Mouse (Mus musculus) limb, embryonic 13.5 days (tissue): ENCODE results near the gene Gna13. TPM values are rescaled to one million over a fixed set of nuclear protein-coding genes. Genes with fewer than 3 reads are reported as not detected.

Source experiments
- ATAC-seq: fragments of 200-750 bp; cut with Nextera tagmentation; 2 replicates; pipeline ENCODE4 v1.8.0; 2017; ENCODE audit warnings: low read depth, moderate number of reproducible peaks, moderate TSS enrichment; ENCODE audit not compliant: low FRiP score
- H3K27ac ChIP-seq: fragments of 300-500 bp; sonication (generic); 2 replicates; pipeline ENCODE4 v1.5.1; 2015; ENCODE audit warnings: inconsistent platforms, mild to moderate bottlenecking, moderate library complexity
- H3K27me3 ChIP-seq: fragments of 300-500 bp; sonication (generic); 2 replicates; pipeline ENCODE4 v1.6.1; 2015; ENCODE audit warnings: mild to moderate bottlenecking, inconsistent platforms
- H3K36me3 ChIP-seq: fragments of 300-500 bp; sonication (generic); 2 replicates; pipeline ENCODE4 v1.6.1; 2015; ENCODE audit warnings: inconsistent platforms, mild to moderate bottlenecking, moderate library complexity
- H3K4me1 ChIP-seq: fragments of 300-500 bp; sonication (generic); 2 replicates; pipeline ENCODE4 v1.6.1; 2015; ENCODE audit warnings: inconsistent platforms
- H3K4me2 ChIP-seq: fragments of 300-500 bp; sonication (generic); replicated peaks from 2 replicates; pipeline ENCODE4 v1.6.1; 2015; ENCODE audit warnings: inconsistent platforms, mild to moderate bottlenecking, moderate library complexity
- H3K4me3 ChIP-seq: fragments of 300-500 bp; sonication (generic); 2 replicates; pipeline ENCODE4 v1.5.1; 2015; ENCODE audit warnings: moderate library complexity, mild to moderate bottlenecking, inconsistent platforms
- H3K9ac ChIP-seq: fragments of 300-500 bp; sonication (generic); 2 replicates; pipeline ENCODE4 v1.6.1; 2015; ENCODE audit warnings: mild to moderate bottlenecking, inconsistent platforms
- H3K9me3 ChIP-seq: fragments of 300-500 bp; sonication (generic); 2 replicates; pipeline ENCODE4 v1.6.1; 2016; ENCODE audit warnings: inconsistent platforms
- WGBS: fragments of 180-500 bp; shearing (Covaris S2); methylation state at CpG from one replicate; pipeline ENCODE4 v1.1.7; 2015; 5-methylcytosine and 5-hydroxymethylcytosine counted together
- polyA plus RNA-seq: library from polyadenylated mRNA; unstranded; fragments of >200 nt; fragmentation: Nextera tagmentation; extraction: Ambion mirVana; gene quantifications from 2 replicates; pipeline ENCODE4 v1.2.1, GENCODE M21; 2015

Gene Gna13
- polyA plus RNA-seq, 1 experiment from 2014 or later: 21.6 TPM

GRCm38 (mm10) chr11:109353391-109354235 is 9.0 kb upstream of the Gna13 start:
- H3K27me3 ChIP-seq: no peaks in the 10 kb centered on the region
- H3K4me1 ChIP-seq: peaks cover 14% of the 10 kb centered on the region
- no peak for ATAC-seq
- H3K27ac ChIP-seq: no peak overlapping the region
- no peaks in the 10 kb centered on the region for H3K9me3 ChIP-seq
- no peaks in the 10 kb centered on the region for H3K36me3 ChIP-seq
- no peak overlapping the region for H3K4me2 ChIP-seq
- no peak overlapping the region for H3K9ac ChIP-seq
- H3K4me3 ChIP-seq: no peak overlapping the region
- 65% methylated on average over 12 of the region's 12 CpGs for WGBS

- no peaks in the 10 kb centered on the region for H3K27me3 ChIP-seq
- H3K4me2 ChIP-seq: no peak overlapping the region
- H3K27ac ChIP-seq: no peak overlapping the region
- no peaks in the 10 kb centered on the region for H3K36me3 ChIP-seq
- H3K9me3 ChIP-seq: no peaks in the 10 kb centered on the region
- no peak overlapping the region for H3K9ac ChIP-seq
- no peak overlapping the region for H3K4me3 ChIP-seq
- peaks cover 14% of the 10 kb centered on the region for H3K4me1 ChIP-seq
- ATAC-seq: no peak
- 84% methylated on average over 6 of the region's 6 CpGs for WGBS
These were observed 8.4 kb upstream of the Gna13 start for GRCm38 (mm10) chr11:109354236-109354613.

DNA sequence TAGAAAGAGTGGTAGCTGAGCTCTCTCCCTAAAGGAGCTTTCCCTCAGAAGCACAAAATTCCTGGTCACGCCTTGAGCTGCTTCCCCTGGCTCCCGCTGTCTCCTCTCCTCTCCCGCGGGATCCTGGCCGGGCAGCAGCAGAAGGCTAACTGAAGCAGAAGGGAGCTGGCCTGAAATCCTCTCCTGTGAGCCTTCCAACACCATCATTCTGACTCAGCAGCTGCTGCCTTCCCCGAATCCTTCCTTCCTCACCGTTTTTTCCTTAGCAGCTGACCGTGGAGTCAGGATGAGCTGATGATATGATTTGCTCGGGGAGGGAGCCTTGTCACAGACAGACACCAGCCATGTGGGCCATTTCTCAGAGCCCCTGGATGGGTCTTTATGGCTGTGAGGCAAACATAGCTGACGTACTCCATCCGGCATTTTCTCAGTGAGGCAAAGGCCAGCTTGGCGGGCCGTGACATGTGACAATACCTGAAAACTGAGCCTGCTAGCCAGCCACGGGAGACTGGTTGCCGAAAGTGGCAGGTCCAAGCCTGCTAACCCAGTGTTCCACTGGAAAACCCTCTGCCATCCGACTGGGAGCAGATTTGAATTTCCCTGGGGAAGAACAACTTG is 6.8 kb upstream of the Gna13 start:
- H3K9ac ChIP-seq: 0 out of 2 replicates have a peak overlapping the region, but pooled peaks have one; percentile 19
- H3K36me3 ChIP-seq: no peaks in the 10 kb centered on the region
- H3K27me3 ChIP-seq: no peaks in the 10 kb centered on the region
- no peak for ATAC-seq
- no peak overlapping the region for H3K4me3 ChIP-seq
- H3K4me2 ChIP-seq: no peak overlapping the region
- H3K9me3 ChIP-seq: no peaks in the 10 kb centered on the region
- WGBS: 65% methylated on average over 16 of the region's 16 CpGs
- peaks cover 14% of the 10 kb centered on the region for H3K4me1 ChIP-seq
- no peak overlapping the region for H3K27ac ChIP-seq

DNA sequence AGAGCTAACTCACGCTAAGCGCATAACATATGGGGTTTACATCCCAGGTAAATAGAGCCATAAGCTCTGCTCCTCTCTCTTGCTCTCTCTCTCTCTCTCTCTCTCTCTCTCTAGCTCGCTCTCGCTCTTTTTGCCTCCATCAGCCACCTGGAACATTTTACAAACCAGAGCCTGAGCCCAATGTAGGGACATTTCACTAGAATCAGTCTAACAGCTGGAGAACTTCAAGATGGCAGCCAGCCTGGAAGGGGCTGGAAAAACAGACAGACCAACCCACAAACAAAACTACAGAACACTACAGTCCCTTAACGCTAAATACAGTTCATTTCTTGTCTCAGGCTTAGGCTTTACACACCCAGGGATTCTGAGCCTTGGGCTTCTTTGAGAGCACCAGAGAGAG is 5.5 kb upstream of the Gna13 start:
- no peak overlapping the region for H3K4me3 ChIP-seq
- H3K27ac ChIP-seq: no peak overlapping the region
- H3K9me3 ChIP-seq: no peaks in the 10 kb centered on the region
- peaks cover 20% of the 10 kb centered on the region for H3K4me1 ChIP-seq
- 69% methylated on average over 5 of the region's 5 CpGs for WGBS
- H3K4me2 ChIP-seq: no peak overlapping the region
- no peak overlapping the region for H3K9ac ChIP-seq
- H3K36me3 ChIP-seq: no peaks in the 10 kb centered on the region
- H3K27me3 ChIP-seq: no peaks in the 10 kb centered on the region
- ATAC-seq: no peak

DNA sequence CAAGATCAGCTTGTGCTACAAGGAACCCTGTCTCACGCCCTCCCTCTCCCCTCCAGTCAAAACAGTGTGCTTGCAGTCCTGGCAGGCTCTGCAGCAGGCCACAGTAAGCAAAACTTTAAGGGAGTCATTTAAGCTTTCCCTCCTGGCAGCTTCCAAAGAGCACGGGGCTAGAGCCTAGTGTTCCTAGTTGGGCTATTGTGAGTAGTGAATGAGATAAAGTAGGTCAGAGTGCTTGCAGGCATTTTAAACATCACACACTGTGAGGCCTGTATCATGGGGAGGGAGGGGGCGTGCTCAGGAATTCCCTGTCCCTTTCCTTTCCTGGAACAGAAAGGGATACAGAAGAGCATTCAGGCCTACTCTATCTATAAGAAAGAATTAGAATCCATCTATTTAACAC is 4.1 kb upstream of the Gna13 start:
- Histone ChIP-seq H3K27me3 (no peaks in the 10 kb centered on the region), H3K27ac (no peak overlapping the region; the same call in 1 of the 2 replicates), H3K36me3 (no peaks in the 10 kb centered on the region), H3K4me1 (peaks cover 17% of the 10 kb centered on the region), H3K9me3 (no peaks in the 10 kb centered on the region), H3K4me3 (no peak overlapping the region), H3K9ac (no peak overlapping the region), H3K4me2 (no peak overlapping the region)
- WGBS: 48% methylated on average over 3 of the region's 3 CpGs
- no peak for ATAC-seq

DNA sequence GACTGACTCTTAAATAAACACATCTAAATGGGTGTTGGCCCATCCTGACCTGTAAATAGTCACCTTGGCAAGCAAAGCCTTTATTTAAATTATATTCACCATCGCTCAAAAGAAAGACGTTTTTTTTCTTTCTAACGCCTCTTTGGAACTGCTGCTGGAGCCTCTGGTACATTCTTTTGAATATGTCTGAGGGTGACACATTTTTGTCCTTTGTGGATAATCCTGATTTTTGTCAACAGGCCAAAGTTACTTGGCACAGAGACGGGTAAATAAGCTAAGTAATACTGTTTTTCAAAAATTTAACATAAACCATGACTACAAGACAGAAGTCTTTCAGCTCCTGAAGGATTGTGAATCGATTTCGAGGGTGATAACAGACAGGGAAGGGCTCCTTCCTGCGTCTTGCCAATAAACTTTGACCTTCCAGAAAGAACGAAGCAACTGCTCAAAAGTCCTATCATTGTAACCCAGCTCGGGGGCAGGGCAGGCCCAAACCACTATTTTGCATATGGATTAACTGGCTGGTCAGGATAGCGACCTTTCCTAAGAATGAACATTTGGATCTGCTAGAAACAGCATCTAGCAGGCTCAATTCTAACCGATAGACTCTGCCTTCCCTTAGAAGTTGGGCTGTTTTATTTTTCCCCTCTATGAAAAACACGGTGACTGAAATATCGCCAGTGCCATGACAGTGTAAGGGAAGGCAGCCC is 3.4 kb upstream of the Gna13 start:
- ATAC-seq: no peak
- no peak overlapping the region for H3K27ac ChIP-seq
- WGBS: 58% methylated on average over 13 of the region's 13 CpGs

DNA sequence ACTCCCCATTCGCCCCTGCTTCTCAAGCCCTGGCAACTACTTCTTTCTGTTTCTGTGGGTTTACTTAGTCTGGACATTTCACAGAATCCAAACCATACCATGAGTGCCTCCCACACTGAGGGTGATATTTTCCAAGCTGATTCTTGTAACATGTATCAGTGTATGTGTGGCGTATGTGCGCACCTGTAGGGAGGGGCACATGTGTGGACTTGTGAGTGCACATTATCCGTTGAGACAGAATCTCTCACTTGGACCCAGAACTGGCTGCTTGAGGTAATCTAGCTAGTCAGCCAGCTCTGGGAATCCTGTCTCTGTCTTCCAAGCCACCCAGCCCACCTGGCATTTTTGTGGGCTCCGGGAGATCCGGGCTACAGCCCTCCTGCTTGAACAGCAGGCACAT is 2.5 kb upstream of the Gna13 start:
- H3K36me3 ChIP-seq: no peaks in the 10 kb centered on the region
- no peaks in the 10 kb centered on the region for H3K27me3 ChIP-seq
- 67% methylated on average over 6 of the region's 6 CpGs for WGBS
- no peak for ATAC-seq
- no peak overlapping the region for H3K4me3 ChIP-seq
- H3K27ac ChIP-seq: no peak overlapping the region
- no peak overlapping the region for H3K9ac ChIP-seq
- peak overlapping the region; percentile 17 for H3K4me2 ChIP-seq
- H3K9me3 ChIP-seq: no peaks in the 10 kb centered on the region
- H3K4me1 ChIP-seq: peaks cover 25% of the 10 kb centered on the region

More for the DNA sequence above, 3.4 kb upstream of the Gna13 start:
- no peaks in the 10 kb centered on the region for H3K9me3 ChIP-seq
- H3K9ac ChIP-seq: no peak overlapping the region
- H3K36me3 ChIP-seq: no peaks in the 10 kb centered on the region
- H3K4me1 ChIP-seq: peaks cover 16% of the 10 kb centered on the region
- H3K4me3 ChIP-seq: no peak overlapping the region
- H3K4me2 ChIP-seq: no peak overlapping the region
- H3K27me3 ChIP-seq: no peaks in the 10 kb centered on the region

GRCm38 (mm10) chr11:109360581-109361040 is 2.0 kb upstream of the Gna13 start:
- Histone ChIP-seq H3K27me3 (no peaks in the 10 kb centered on the region), H3K4me1 (peaks cover 30% of the 10 kb centered on the region), H3K9me3 (no peaks in the 10 kb centered on the region), H3K4me2 (peak overlapping the region; percentile 17), H3K9ac (no peak overlapping the region), H3K4me3 (no peak overlapping the region), H3K36me3 (peaks cover 3% of the 10 kb centered on the region), H3K27ac (no peak overlapping the region)
- WGBS: 47% methylated on average over 12 of the region's 12 CpGs
- no peak for ATAC-seq

DNA sequence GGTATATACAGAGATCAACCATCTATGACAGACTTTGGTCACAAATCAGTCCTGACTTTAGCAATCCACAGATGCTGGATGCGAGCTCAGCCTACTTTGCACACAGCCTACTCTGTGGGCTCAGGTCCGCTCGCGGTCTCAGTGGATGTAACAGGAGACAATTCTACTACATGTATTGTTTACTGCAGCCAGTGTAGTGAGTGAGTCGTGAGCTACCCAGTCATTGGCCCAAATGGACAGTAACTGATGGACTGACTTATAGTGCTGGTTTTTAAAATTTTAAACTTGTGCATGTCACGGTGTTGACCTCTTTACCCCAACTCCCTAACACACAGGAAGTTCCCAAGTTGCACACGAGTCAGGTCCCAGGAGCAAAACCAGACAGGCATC is 1.4 kb upstream of the Gna13 start:
- Histone ChIP-seq H3K4me3 (no peak overlapping the region), H3K36me3 (peaks cover 10% of the 10 kb centered on the region), H3K27me3 (no peaks in the 10 kb centered on the region), H3K9ac (no peak overlapping the region), H3K4me2 (peak overlapping the region; percentile 82; the same call in 1 of the 2 replicates), H3K27ac (0 out of 2 replicates have a peak overlapping the region, but pooled peaks have one; percentile 11), H3K4me1 (peaks cover 31% of the 10 kb centered on the region), H3K9me3 (no peaks in the 10 kb centered on the region)
- WGBS: 76% methylated on average over 7 of the region's 7 CpGs
- ATAC-seq: no peak

DNA sequence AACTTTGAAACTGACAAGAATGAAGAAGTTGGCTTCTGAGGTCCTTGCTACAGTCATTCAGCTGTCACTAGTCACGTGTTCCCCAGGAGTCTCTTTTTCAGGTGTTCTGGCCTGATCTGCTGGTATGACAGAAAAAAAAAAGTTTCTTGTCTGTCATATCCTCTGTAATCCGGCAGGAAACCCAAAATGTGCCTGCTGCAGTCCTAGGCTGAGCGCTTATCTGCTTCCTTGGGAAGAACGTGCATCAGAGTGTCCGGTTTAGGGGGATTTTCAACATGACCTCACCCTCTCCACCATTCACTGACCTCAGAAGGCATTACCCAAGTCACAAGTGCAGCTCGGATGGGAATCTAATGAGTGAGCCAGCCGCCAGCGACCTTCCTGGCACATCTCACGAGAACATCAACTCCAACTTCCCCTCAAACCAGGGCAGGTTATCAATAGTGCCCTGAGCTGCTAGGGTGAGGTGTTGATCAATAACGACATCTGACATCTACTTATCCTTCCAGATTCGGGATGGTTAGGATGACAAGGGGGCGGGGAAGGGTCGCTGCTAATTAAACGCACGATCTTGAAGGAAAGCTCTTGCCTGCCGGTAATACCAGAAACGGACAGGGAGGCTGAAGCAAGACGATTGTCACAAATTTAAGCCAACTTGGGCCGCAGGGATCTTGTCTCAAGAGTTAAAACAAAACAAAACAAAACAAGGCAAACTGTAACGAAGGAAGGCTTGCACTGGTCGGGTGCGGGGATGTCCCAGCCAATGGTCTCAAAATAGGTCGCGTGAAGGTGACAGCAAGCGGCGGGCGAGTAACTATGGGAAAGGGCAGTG is 784 bp upstream of the Gna13 start:
- Histone ChIP-seq H3K27ac (no peak overlapping the region), H3K36me3 (peaks cover 16% of the 10 kb centered on the region), H3K9me3 (no peaks in the 10 kb centered on the region), H3K4me3 (peak overlapping the region; percentile 93), H3K4me2 (peak overlapping the region; percentile 82), H3K4me1 (peaks cover 35% of the 10 kb centered on the region), H3K27me3 (no peaks in the 10 kb centered on the region), H3K9ac (peak overlapping the region; percentile 79)
- WGBS: 8% methylated on average over 27 of the region's 27 CpGs
- peak; percentile 64 for ATAC-seq

- Histone ChIP-seq H3K4me2 (peak overlapping the region; percentile 77), H3K4me3 (peak overlapping the region; percentile 93), H3K27ac (peak overlapping the region; percentile 95), H3K9me3 (no peaks in the 10 kb centered on the region), H3K36me3 (peaks cover 27% of the 10 kb centered on the region), H3K27me3 (no peaks in the 10 kb centered on the region), H3K4me1 (peaks cover 46% of the 10 kb centered on the region), H3K9ac (peak overlapping the region; percentile 95)
- WGBS: 2% methylated on average over 50 of the region's 53 CpGs
- peak; percentile 55 for ATAC-seq
These were observed 831 bp downstream of the Gna13 start for GRCm38 (mm10) chr11:109363191-109364133.
